Mouse (Mus musculus): ENCODE results near the gene Rgs10. TPM values are rescaled to one million over a fixed set of nuclear protein-coding genes. Genes with fewer than 3 reads are reported as not detected.
A peak's percentile ranks its signal among the peaks of the same experiment; 100 is the strongest.

The Rgs10 gene
- polyA plus RNA-seq, 1 experiment from 2014 or later, result 43.6 TPM

DNA sequence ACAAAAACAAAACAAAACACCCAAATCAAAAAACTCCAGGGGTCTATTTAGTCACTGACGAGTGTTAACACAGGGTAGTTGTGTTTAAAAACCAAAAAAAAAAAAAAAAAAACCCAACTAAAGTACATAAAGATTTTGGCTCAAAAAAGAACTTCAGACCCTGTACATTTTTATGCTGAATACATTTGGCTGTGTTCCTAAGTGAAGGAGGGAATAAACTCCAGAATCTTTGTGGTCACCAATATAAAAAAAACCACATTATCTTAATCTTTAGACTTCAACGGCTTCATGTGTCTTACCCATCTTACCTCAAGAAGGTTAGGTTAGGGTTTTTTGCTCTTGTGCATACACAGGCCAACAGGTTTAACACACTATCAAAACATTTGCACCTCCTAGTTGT, 22.0 kb upstream of the Rgs10 start:
- H3K27me3 ChIP-seq (ENCODE audit: control insufficient read depth, insufficient read depth, low read length), result no peaks in the 10 kb centered on the region
- no peak overlapping the region for H3K4me3 ChIP-seq (replicated peaks; ENCODE audit: low read depth, low read length)
- peaks cover 52% of the 10 kb centered on the region for H3K36me3 ChIP-seq (ENCODE audit: control insufficient read depth, insufficient read depth, low read length)
- 92% methylated on average over 2 of the region's 2 CpGs for WGBS
- no peak overlapping the region for H3K27ac ChIP-seq (replicated peaks; ENCODE audit: low read depth, low read length)
- ATAC-seq (ENCODE audit: low FRiP score, low TSS enrichment) (no peak), DNase-seq (no peak)
- no peaks in the 10 kb centered on the region for H3K4me1 ChIP-seq (ENCODE audit: control insufficient read depth, insufficient read depth, low read length)
- no peak overlapping the region for H3K4me2 ChIP-seq (ENCODE audit: low read length)
- no peaks in the 10 kb centered on the region for H3K9me3 ChIP-seq (ENCODE audit: control insufficient read depth, low read length)
- no peak overlapping the region for H3K9ac ChIP-seq (replicated peaks; ENCODE audit: low read length)

DNA sequence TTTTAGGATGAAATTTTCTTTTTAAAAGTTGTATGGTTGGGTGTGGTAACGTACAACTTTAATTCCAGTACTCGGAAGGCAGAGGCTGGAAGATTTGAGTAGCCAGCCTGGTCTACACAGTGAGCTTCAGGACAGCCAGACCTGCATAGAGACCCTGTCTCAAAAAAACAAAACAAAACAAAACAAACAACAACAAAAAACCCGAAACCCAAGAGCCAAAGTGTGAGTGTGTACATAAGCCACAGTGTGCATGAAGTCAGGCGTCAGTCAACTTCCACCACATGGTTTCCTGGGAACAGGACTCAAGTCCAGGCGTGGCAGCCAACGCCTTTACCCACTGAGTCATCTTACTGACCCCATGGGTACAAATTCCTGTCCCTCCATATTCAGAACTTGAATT, 20.7 kb upstream of the Rgs10 start:
- Histone ChIP-seq H3K27me3 (ENCODE audit: control insufficient read depth, insufficient read depth, low read length) (no peaks in the 10 kb centered on the region), H3K9me3 (ENCODE audit: control insufficient read depth, low read length) (no peaks in the 10 kb centered on the region), H3K36me3 (ENCODE audit: control insufficient read depth, insufficient read depth, low read length) (peaks cover 38% of the 10 kb centered on the region)

DNA sequence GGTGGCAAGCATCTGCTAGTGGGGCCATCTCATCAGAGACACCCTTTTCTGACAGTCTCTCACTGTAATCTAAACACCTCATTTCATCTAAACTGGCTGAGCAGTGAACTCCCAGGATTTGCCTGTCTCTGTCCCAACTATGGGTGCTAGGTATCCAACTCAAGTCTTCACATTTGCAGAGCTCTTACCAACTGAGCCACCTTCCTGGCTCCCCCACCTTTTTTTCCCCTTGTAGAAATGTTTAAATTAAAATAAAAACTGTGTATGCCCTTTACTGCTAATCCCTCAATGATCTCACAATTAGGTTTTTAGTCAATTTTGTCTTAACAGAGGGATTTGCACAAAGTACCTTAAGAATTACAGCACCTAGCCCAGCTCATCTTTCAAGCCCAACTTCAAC, 19.6 kb upstream of the Rgs10 start:
- H3K27ac ChIP-seq (replicated peaks; ENCODE audit: low read depth, low read length), result no peak overlapping the region
- H3K27me3 ChIP-seq (ENCODE audit: control insufficient read depth, insufficient read depth, low read length), result no peaks in the 10 kb centered on the region
- ATAC-seq (ENCODE audit: low FRiP score, low TSS enrichment) (no peak), DNase-seq (no peak)
- peaks cover 29% of the 10 kb centered on the region for H3K36me3 ChIP-seq (ENCODE audit: control insufficient read depth, insufficient read depth, low read length)
- no peaks in the 10 kb centered on the region for H3K9me3 ChIP-seq (ENCODE audit: control insufficient read depth, low read length)
- no peaks in the 10 kb centered on the region for H3K4me1 ChIP-seq (ENCODE audit: control insufficient read depth, insufficient read depth, low read length)
- H3K9ac ChIP-seq (replicated peaks; ENCODE audit: low read length), result no peak overlapping the region
- no peak overlapping the region for H3K4me2 ChIP-seq (ENCODE audit: low read length)
- no peak overlapping the region for H3K4me3 ChIP-seq (replicated peaks; ENCODE audit: low read depth, low read length)

More for the DNA sequence above, 20.7 kb upstream of the Rgs10 start:
- WGBS, result 96% methylated on average over 6 of the region's 6 CpGs
- Histone ChIP-seq H3K27ac (replicated peaks; ENCODE audit: low read depth, low read length) (no peak overlapping the region), H3K4me2 (ENCODE audit: low read length) (no peak overlapping the region), H3K4me1 (ENCODE audit: control insufficient read depth, insufficient read depth, low read length) (no peaks in the 10 kb centered on the region), H3K9ac (replicated peaks; ENCODE audit: low read length) (no peak overlapping the region), H3K4me3 (replicated peaks; ENCODE audit: low read depth, low read length) (no peak overlapping the region)
- ATAC-seq (ENCODE audit: low FRiP score, low TSS enrichment) (no peak), DNase-seq (no peak)

- H3K9ac ChIP-seq (replicated peaks; ENCODE audit: low read length), result no peak overlapping the region
- H3K36me3 ChIP-seq (ENCODE audit: control insufficient read depth, insufficient read depth, low read length), result no peaks in the 10 kb centered on the region
- H3K27ac ChIP-seq (replicated peaks; ENCODE audit: low read depth, low read length), result no peak overlapping the region
- DNase-seq, result peak; percentile 71
- no peaks in the 10 kb centered on the region for H3K9me3 ChIP-seq (ENCODE audit: control insufficient read depth, low read length)
- no peak overlapping the region for H3K4me2 ChIP-seq (ENCODE audit: low read length)
- H3K27me3 ChIP-seq (ENCODE audit: control insufficient read depth, insufficient read depth, low read length), result no peaks in the 10 kb centered on the region
- WGBS, result 70% methylated on average over 1 of the region's 1 CpGs
- ATAC-seq (ENCODE audit: low FRiP score, low TSS enrichment), result no peak
- peaks cover 5% of the 10 kb centered on the region; the same call in 1 of the 2 replicates for H3K4me1 ChIP-seq (ENCODE audit: control insufficient read depth, insufficient read depth, low read length)
- no peak overlapping the region for H3K4me3 ChIP-seq (replicated peaks; ENCODE audit: low read depth, low read length)
These were observed 14.7 kb upstream of the Rgs10 start for GRCm38 (mm10) chr7:128433213-128433612.

GRCm38 (mm10) chr7:128432574-128432973, 14.0 kb upstream of the Rgs10 start:
- Histone ChIP-seq H3K9me3 (ENCODE audit: control insufficient read depth, low read length) (no peaks in the 10 kb centered on the region), H3K27me3 (ENCODE audit: control insufficient read depth, insufficient read depth, low read length) (no peaks in the 10 kb centered on the region), H3K9ac (replicated peaks; ENCODE audit: low read length) (no peak overlapping the region; the same call in 1 of the 2 replicates), H3K4me3 (replicated peaks; ENCODE audit: low read depth, low read length) (no peak overlapping the region), H3K4me2 (ENCODE audit: low read length) (no peak overlapping the region), H3K27ac (replicated peaks; ENCODE audit: low read depth, low read length) (no peak overlapping the region; the same call in 1 of the 2 replicates), H3K36me3 (ENCODE audit: control insufficient read depth, insufficient read depth, low read length) (no peaks in the 10 kb centered on the region), H3K4me1 (ENCODE audit: control insufficient read depth, insufficient read depth, low read length) (peaks cover 5% of the 10 kb centered on the region; the same call in 1 of the 2 replicates)
- DNase-seq (peak; percentile 13), ATAC-seq (ENCODE audit: low FRiP score, low TSS enrichment) (no peak)
- 54% methylated on average over 10 of the region's 10 CpGs for whole genome bisulfite sequencing

DNA sequence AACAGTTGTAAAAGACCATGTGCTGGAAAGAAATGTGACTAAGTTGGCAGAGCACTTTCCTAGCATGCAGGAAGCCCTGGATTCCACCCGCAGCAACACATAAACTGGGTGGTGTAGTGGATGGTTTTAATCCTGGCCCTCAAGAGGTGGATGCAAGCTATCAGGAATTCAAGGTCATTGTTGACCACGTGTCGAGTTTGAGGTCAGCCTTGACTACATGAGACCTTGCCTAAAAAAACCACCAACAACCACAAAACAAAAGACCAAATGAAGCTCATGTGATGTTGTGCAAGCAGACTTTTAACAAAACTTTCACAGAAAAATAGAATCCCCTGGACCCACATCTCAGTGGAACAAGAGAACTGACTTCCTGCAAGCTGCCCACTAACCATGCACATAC, 3.9 kb upstream of the Rgs10 start:
- H3K27me3 ChIP-seq (ENCODE audit: control insufficient read depth, insufficient read depth, low read length), result peaks cover 19% of the 10 kb centered on the region
- no peak overlapping the region for H3K4me2 ChIP-seq (ENCODE audit: low read length)
- no peak overlapping the region for H3K27ac ChIP-seq (replicated peaks; ENCODE audit: low read depth, low read length)
- H3K9me3 ChIP-seq (ENCODE audit: control insufficient read depth, low read length), result no peaks in the 10 kb centered on the region
- DNase-seq, result no peak
- H3K4me1 ChIP-seq (ENCODE audit: control insufficient read depth, insufficient read depth, low read length), result no peaks in the 10 kb centered on the region
- H3K4me3 ChIP-seq (replicated peaks; ENCODE audit: low read depth, low read length), result no peak overlapping the region
- WGBS, result 84% methylated on average over 3 of the region's 3 CpGs
- no peaks in the 10 kb centered on the region for H3K36me3 ChIP-seq (ENCODE audit: control insufficient read depth, insufficient read depth, low read length)
- ATAC-seq (ENCODE audit: low FRiP score, low TSS enrichment), result no peak
- no peak overlapping the region for H3K9ac ChIP-seq (replicated peaks; ENCODE audit: low read length)

DNA sequence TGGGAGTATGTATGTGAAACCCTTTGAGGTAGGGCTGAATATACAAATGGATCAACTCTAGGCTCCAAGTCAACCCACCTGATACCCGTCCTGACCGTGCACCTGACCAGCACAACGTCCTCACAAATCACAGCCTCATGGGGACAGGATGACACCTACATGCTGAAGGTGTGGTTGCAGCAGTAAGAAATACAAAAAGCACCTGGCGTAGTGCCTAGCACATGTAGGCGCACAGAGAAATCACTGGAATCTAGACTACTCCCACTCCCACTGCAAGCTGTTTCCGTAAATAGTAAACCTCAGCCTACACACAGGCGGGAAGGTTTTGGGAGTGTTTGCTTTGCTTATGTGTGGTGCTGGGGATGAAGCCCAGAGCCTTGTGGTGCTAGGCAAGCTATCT, 3.1 kb upstream of the Rgs10 start:
- DNase-seq, result no peak
- Histone ChIP-seq H3K4me2 (ENCODE audit: low read length) (no peak overlapping the region), H3K27ac (replicated peaks; ENCODE audit: low read depth, low read length) (no peak overlapping the region), H3K27me3 (ENCODE audit: control insufficient read depth, insufficient read depth, low read length) (peaks cover 20% of the 10 kb centered on the region), H3K4me3 (replicated peaks; ENCODE audit: low read depth, low read length) (no peak overlapping the region), H3K36me3 (ENCODE audit: control insufficient read depth, insufficient read depth, low read length) (no peaks in the 10 kb centered on the region), H3K9ac (replicated peaks; ENCODE audit: low read length) (no peak overlapping the region), H3K4me1 (ENCODE audit: control insufficient read depth, insufficient read depth, low read length) (no peaks in the 10 kb centered on the region), H3K9me3 (ENCODE audit: control insufficient read depth, low read length) (no peaks in the 10 kb centered on the region)
- 88% methylated on average over 7 of the region's 7 CpGs for WGBS
- no peak for ATAC-seq (ENCODE audit: low FRiP score, low TSS enrichment)

DNA sequence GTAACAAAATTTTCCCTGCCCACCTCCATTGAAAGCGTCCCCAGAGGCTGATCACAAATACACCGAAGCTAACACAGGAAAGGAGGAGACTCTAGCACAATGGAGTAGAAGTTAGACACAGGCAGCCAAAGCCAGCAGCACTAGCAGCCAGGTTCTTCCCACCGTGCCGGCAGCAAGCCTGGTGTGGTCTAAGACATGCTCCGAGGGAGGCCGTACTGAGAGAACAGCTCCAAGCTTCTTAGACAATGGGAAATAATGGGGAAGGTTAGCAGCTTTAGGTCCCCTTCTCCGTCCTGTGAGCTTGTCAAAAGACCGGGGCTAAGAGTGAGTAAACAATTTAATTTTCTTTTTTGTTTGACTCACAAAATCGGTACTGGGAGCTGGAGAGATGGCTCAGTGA, 1.1 kb upstream of the Rgs10 start:
- H3K9ac ChIP-seq (replicated peaks; ENCODE audit: low read length), result no peak overlapping the region
- H3K4me1 ChIP-seq (ENCODE audit: control insufficient read depth, insufficient read depth, low read length), result no peaks in the 10 kb centered on the region
- no peak overlapping the region for H3K4me2 ChIP-seq (ENCODE audit: low read length)
- H3K27me3 ChIP-seq (ENCODE audit: control insufficient read depth, insufficient read depth, low read length), result peaks cover 39% of the 10 kb centered on the region
- H3K27ac ChIP-seq (replicated peaks; ENCODE audit: low read depth, low read length), result no peak overlapping the region
- H3K4me3 ChIP-seq (replicated peaks; ENCODE audit: low read depth, low read length), result no peak overlapping the region
- 4% methylated on average over 9 of the region's 9 CpGs for WGBS
- no peaks in the 10 kb centered on the region for H3K9me3 ChIP-seq (ENCODE audit: control insufficient read depth, low read length)
- ATAC-seq (ENCODE audit: low FRiP score, low TSS enrichment) (no peak), DNase-seq (peak; percentile 20)
- H3K36me3 ChIP-seq (ENCODE audit: control insufficient read depth, insufficient read depth, low read length), result no peaks in the 10 kb centered on the region

GRCm38 (mm10) chr7:128417226-128417929, 1.2 kb downstream of the Rgs10 start:
- WGBS, result 3% methylated on average over 32 of the region's 32 CpGs
- no peak overlapping the region for H3K27ac ChIP-seq (replicated peaks; ENCODE audit: low read depth, low read length)
- no peaks in the 10 kb centered on the region for H3K4me1 ChIP-seq (ENCODE audit: control insufficient read depth, insufficient read depth, low read length)

More at GRCm38 (mm10) chr7:128417226-128417929, 1.2 kb downstream of the Rgs10 start:
- Histone ChIP-seq H3K4me3 (replicated peaks; ENCODE audit: low read depth, low read length) (peak overlapping the region; percentile 71), H3K9ac (replicated peaks; ENCODE audit: low read length) (peak overlapping the region; percentile 62), H3K9me3 (ENCODE audit: control insufficient read depth, low read length) (no peaks in the 10 kb centered on the region), H3K27me3 (ENCODE audit: control insufficient read depth, insufficient read depth, low read length) (peaks cover 39% of the 10 kb centered on the region), H3K4me2 (ENCODE audit: low read length) (peak overlapping the region; percentile 96), H3K36me3 (ENCODE audit: control insufficient read depth, insufficient read depth, low read length) (no peaks in the 10 kb centered on the region)
- DNase-seq (peak; percentile 64), ATAC-seq (ENCODE audit: low FRiP score, low TSS enrichment) (peak; percentile 2; the same call in 1 of the 2 replicates)

All from midbrain, embryonic 14.5 days (tissue).